Mouse (Mus musculus) gastrocnemius, adult 8-10 months (tissue): ENCODE measurements at regions not wholly inside any gene's neighbourhood (a gene's known extent, or its start where the extent isn't known, plus 50 kb on each side); places are given as distances from the start of the nearest gene placed in this dataset.

ENCODE experiments used
- DNase-seq, 2 experiments: peaks; one replicate each; pipeline ENCODE4 v3.0.0; 2022; ENCODE audit warnings: low spot score in 2 of 2

GRCm38 (mm10) chr8:115833391-115833790 is 125.8 kb upstream of the Maf start:
- no peak for DNase-seq

- no peak for DNase-seq
Measured at GRCm38 (mm10) chr8:115831675-115832074, 124.1 kb upstream of the Maf start.

GRCm38 (mm10) chr8:115830012-115830662 is 122.5 kb upstream of the Maf start:
- DNase-seq, result no peak

GRCm38 (mm10) chr8:115826516-115826915 is 118.9 kb upstream of the Maf start:
- DNase-seq, result no peak

- DNase-seq, result no peak
Measured at GRCm38 (mm10) chr8:115825899-115826502, 118.4 kb upstream of the Maf start.

- DNase-seq, result no peak
Measured at GRCm38 (mm10) chr8:115824478-115824785, 116.8 kb upstream of the Maf start.

- DNase-seq, result no peak
Measured at GRCm38 (mm10) chr8:115823673-115824477, 116.3 kb upstream of the Maf start.

- no peak for DNase-seq
Measured at GRCm38 (mm10) chr8:115813426-115813825, 105.8 kb upstream of the Maf start.

- DNase-seq, result no peak
Measured at GRCm38 (mm10) chr8:115806579-115806978, 99.0 kb upstream of the Maf start.

- DNase-seq, result no peak
Measured at GRCm38 (mm10) chr8:115806139-115806538, 98.5 kb upstream of the Maf start.

GRCm38 (mm10) chr8:115793587-115793986 is 86.0 kb upstream of the Maf start:
- no peak for DNase-seq

GRCm38 (mm10) chr8:115788421-115788820 is 80.8 kb upstream of the Maf start:
- no peak for DNase-seq

GRCm38 (mm10) chr8:115786185-115786584 is 78.6 kb upstream of the Maf start:
- DNase-seq, result no peak

GRCm38 (mm10) chr8:115785769-115786168 is 78.2 kb upstream of the Maf start:
- no peak for DNase-seq

- no peak for DNase-seq
Measured at GRCm38 (mm10) chr8:115783364-115783763, 75.8 kb upstream of the Maf start.

GRCm38 (mm10) chr8:115778433-115778832 is 70.8 kb upstream of the Maf start:
- no peak for DNase-seq

- DNase-seq, result no peak
Measured at GRCm38 (mm10) chr8:115771060-115771459, 63.5 kb upstream of the Maf start.

GRCm38 (mm10) chr8:115768631-115769030 is 61.0 kb upstream of the Maf start:
- no peak for DNase-seq

- peak; percentile 24 to 28 for DNase-seq
Measured at GRCm38 (mm10) chr8:115766218-115766898, 58.8 kb upstream of the Maf start.

GRCm38 (mm10) chr8:115764551-115764950 is 57.0 kb upstream of the Maf start:
- no peak for DNase-seq

GRCm38 (mm10) chr8:115758011-115758410 is 50.4 kb upstream of the Maf start:
- no peak for DNase-seq
